8 mouse cellular contexts compared by ENCODE assay signal in genomic region chr7:45525809-45526473, GRCm38 (mm10). TPM values are rescaled to one million over a fixed set of nuclear protein-coding genes. Genes with fewer than 3 reads are reported as not detected.
DNase-seq lines count a peak whose midpoint lies in the region; ATAC-seq and TF ChIP-seq lines count a peak whose summit lies in the region.

Ppp1r15a (minus strand) TSS chr7:45526268.
Plekha4 (plus strand) TSS chr7:45526330.

- ATAC-seq in hindbrain, postnatal 0 days = peak; percentile 91
- ATAC-seq in megakaryocyte, adult 5-6 weeks (ENCODE audit: poor library complexity, severe bottlenecking) = peak; percentile 77

- H3K4me3 ChIP-seq in gastrocnemius, adult 2 months = peak within 1 kb of the TSS; percentile 92
- peak within 1 kb of the TSS; percentile 71 for H3K4me3 ChIP-seq in hindbrain, postnatal 0 days (ENCODE audit: low read length)
- peak within 1 kb of the TSS; percentile 88 for H3K4me3 ChIP-seq in left cerebral cortex, adult 2 months

- no peaks in the 10 kb centered on the region for H3K9me3 ChIP-seq in hindbrain, postnatal 0 days (ENCODE audit: low read length)

- under 1% methylated on average over 54 of the region's 54 CpGs for WGBS in hindbrain, postnatal 0 days

- H3K36me3 ChIP-seq in hindbrain, postnatal 0 days (ENCODE audit: insufficient read depth, low read length) = no peaks in the 10 kb centered on the region

- no peak for TF ChIP-seq CTCF in gastrocnemius, adult 2 months (IDR thresholded peaks at IDR 0.05)
- TF ChIP-seq CTCF in hindbrain, postnatal 0 days (IDR thresholded peaks at IDR 0.05; ENCODE audit: low read depth) = no peak
- no peak for TF ChIP-seq CTCF in left cerebral cortex, adult 2 months (IDR thresholded peaks at IDR 0.05)

- intact Hi-C loops in gastrocnemius, adult 2 months (cut with DNase I) = loop anchor here (1.0 kb wide), 1 partner anchor 55 kb away; no protein-coding TSS in a partner anchor
- intact Hi-C loops in left cerebral cortex, adult 2 months (cut with DNase I) = no loop called here

- H3K4me2 ChIP-seq in hindbrain, postnatal 0 days (ENCODE audit: low read depth, low read length) = peak within 1 kb of the TSS; percentile 64

- H3K27me3 ChIP-seq in hindbrain, postnatal 0 days (ENCODE audit: insufficient read depth, low read length) = no peaks in the 10 kb centered on the region

- H3K27ac ChIP-seq in gastrocnemius, adult 2 months = peak within 1 kb of the TSS; percentile 100
- peak within 1 kb of the TSS; percentile 83 for H3K27ac ChIP-seq in hindbrain, postnatal 0 days
- peak within 1 kb of the TSS; percentile 98 for H3K27ac ChIP-seq in left cerebral cortex, adult 2 months

- H3K4me1 ChIP-seq in hindbrain, postnatal 0 days (ENCODE audit: insufficient read depth, low read length) = peaks cover 11% of the 10 kb centered on the region; the same call in 1 of the 2 replicates

- DNase-seq in WW6 (ENCODE audit: low read depth, low spot score) = peak; percentile 95
- DNase-seq in cerebellum, postnatal 4 days (ENCODE audit: low spot score in 2 of 2) = peak; percentile 89 to 93
- peak; percentile 96 for DNase-seq in gastrocnemius, adult 2 months
- peak; percentile 94 for DNase-seq in hindbrain, postnatal 0 days (ENCODE audit: low spot score)
- peak; percentile 93 to 97 for DNase-seq in left cerebral cortex, adult 2 months (ENCODE audit: extremely low spot score in 1 of 2, low spot score in 2 of 2)
- DNase-seq in right cerebral cortex, adult 2 months (ENCODE audit: low spot score in 2 of 2) = peak; percentile 96 to 97
- peak; percentile 96 for DNase-seq in urinary bladder, postnatal 14 days (ENCODE audit: low spot score)

- H3K9ac ChIP-seq in hindbrain, postnatal 0 days (replicated peaks; ENCODE audit: low read length) = peak within 1 kb of the TSS; percentile 71

RNA-seq across cellular contexts. Expression of gene Ppp1r15a, which starts in this region (rescaled TPM):
- total RNA-seq in gastrocnemius, adult 2 months (2021) = 10 to 100 TPM; 28.3 to 28.5 TPM
- 19.2 and 19.8 TPM in 2 replicates for total RNA-seq in hindbrain, postnatal 0 days (2014; rRNA removed)
- polyA plus RNA-seq in hindbrain, postnatal 0 days (2015; fragmentation: Nextera tagmentation; extraction: Ambion mirVana) = 21.6 and 25.4 TPM in 2 replicates
- 10 to 100 TPM; 25.2 to 29.3 TPM for total RNA-seq in left cerebral cortex, adult 2 months (2021)
- 29.2 and 39.1 TPM in 2 replicates for total RNA-seq in megakaryocyte, adult 5-6 weeks (2015)
- 50.0 and 64.7 TPM in 2 replicates for total RNA-seq in megakaryocyte, adult 5-6 weeks (2017)

RNA-seq across cellular contexts. Expression of gene Plekha4, which starts in this region (rescaled TPM):
- total RNA-seq in gastrocnemius, adult 2 months (2021) = 1 to 10 TPM; 3.4 to 3.5 TPM
- total RNA-seq in hindbrain, postnatal 0 days (2014; rRNA removed) = 2.4 and 2.8 TPM in 2 replicates
- 2.1 and 2.2 TPM in 2 replicates for polyA plus RNA-seq in hindbrain, postnatal 0 days (2015; fragmentation: Nextera tagmentation; extraction: Ambion mirVana)
- total RNA-seq in left cerebral cortex, adult 2 months (2021) = 1 to 10 TPM; 4.2 to 5.1 TPM
- total RNA-seq in megakaryocyte, adult 5-6 weeks (2015) = not detected in 2 replicates
- 0.24 TPM in 1 of 2 replicates, not detected in the other for total RNA-seq in megakaryocyte, adult 5-6 weeks (2017)

Comparison
In these comparisons a context has a peak if more than half of its experiments do, and no peak if none do; other contexts are left out.
1. Peak in every context shown above with its lines: DNase-seq, ATAC-seq, H3K4me3 ChIP-seq and H3K27ac ChIP-seq.